ENCODE assay signal across 11 mouse cellular contexts in genomic region chr12:116028095-116028494, GRCm38 (mm10). TPM values are rescaled to one million over a fixed set of nuclear protein-coding genes. Genes with fewer than 3 reads are reported as not detected.
DNase-seq lines count a peak whose midpoint lies in the region; ATAC-seq and TF ChIP-seq lines count a peak whose summit lies in the region.
"Had no signal": no experiment of that assay in that cellular context is flagged by ENCODE, and none has a peak within 500 bp of the region (broad histone marks: within the 10 kb centered on the region; RNA-seq: fewer than 3 reads in every experiment).

No protein-coding gene starts in this region.

- peak; percentile 45 for DNase-seq in hindbrain, embryonic 11.5 days (ENCODE audit: low spot score)
- peak; percentile 59 for DNase-seq in thymus, postnatal 0 days (ENCODE audit: low spot score)
- no peak for DNase-seq in thymus, adult 2 months
- peak; percentile 58 for DNase-seq in embryo, embryonic 10.5 days (ENCODE audit: low spot score)
- peak; percentile 71 for DNase-seq in splenic B cell, adult 2 months (ENCODE audit: low read depth, low spot score)
- DNase-seq in layer of hippocampus, postnatal 10 days (ENCODE audit: low spot score in 2 of 2): no peak
- no peak for DNase-seq in right cerebral cortex, postnatal 4 days
- DNase-seq: gastrocnemius, postnatal 25 days; liver, embryonic 13.5 days had no signal

- no peak overlapping the region for H3K27ac ChIP-seq in hindbrain, embryonic 11.5 days (ENCODE audit: low read depth, low read length)
- no peak overlapping the region for H3K27ac ChIP-seq in hindbrain, embryonic 16.5 days (ENCODE audit: low read depth, low read length)
- no peak overlapping the region for H3K27ac ChIP-seq in thymus, adult 2 months (ENCODE audit: control insufficient read depth, insufficient read depth, low read length)
- H3K27ac ChIP-seq: kidney, embryonic 15.5 days; liver, embryonic 13.5 days had no signal

- no peak for ATAC-seq in hindbrain, embryonic 11.5 days (ENCODE audit: low FRiP score)
- no peak for ATAC-seq in hindbrain, embryonic 16.5 days

- H3K27me3 ChIP-seq in hindbrain, embryonic 11.5 days (ENCODE audit: control insufficient read depth, insufficient read depth, low read length): no peaks in the 10 kb centered on the region
- no peaks in the 10 kb centered on the region for H3K27me3 ChIP-seq in hindbrain, embryonic 16.5 days (replicated peaks; ENCODE audit: control insufficient read depth, insufficient read depth, low read length)
- no peaks in the 10 kb centered on the region for H3K27me3 ChIP-seq in thymus, adult 2 months (ENCODE audit: control insufficient read depth, insufficient read depth, low read length)
- no peaks in the 10 kb centered on the region for H3K27me3 ChIP-seq in splenic B cell, adult 2 months (ENCODE audit: control insufficient read depth, insufficient read depth, low read length, poor library complexity, severe bottlenecking)
- H3K27me3 ChIP-seq: kidney, embryonic 15.5 days; liver, embryonic 13.5 days had no signal

- TF ChIP-seq POLR2A in thymus, adult 2 months (IDR thresholded peaks at IDR 0.05; ENCODE audit: control insufficient read depth, extremely low read depth, insufficient read depth, low read length, poor library complexity): no peak

- WGBS in hindbrain, embryonic 11.5 days: 44% methylated on average over 2 of the region's 2 CpGs
- WGBS in hindbrain, embryonic 16.5 days: 60% methylated on average over 2 of the region's 2 CpGs
- 33% methylated on average over 2 of the region's 2 CpGs for WGBS in thymus, adult 2 months

- no peak overlapping the region for H3K4me3 ChIP-seq in hindbrain, embryonic 11.5 days (ENCODE audit: low read depth, low read length)
- H3K4me3 ChIP-seq in hindbrain, embryonic 16.5 days (ENCODE audit: low read length): no peak overlapping the region
- no peak overlapping the region for H3K4me3 ChIP-seq in thymus, adult 2 months (ENCODE audit: control insufficient read depth, insufficient read depth, low read length)
- H3K4me3 ChIP-seq: kidney, embryonic 15.5 days; liver, embryonic 13.5 days had no signal

- H3K4me2 ChIP-seq in hindbrain, embryonic 11.5 days (replicated peaks; ENCODE audit: low read depth, low read length): no peak overlapping the region
- no peak overlapping the region for H3K4me2 ChIP-seq in hindbrain, embryonic 16.5 days (ENCODE audit: low read length)
- H3K4me2 ChIP-seq: kidney, embryonic 15.5 days; liver, embryonic 13.5 days had no signal

- no peak for TF ChIP-seq CTCF in thymus, adult 2 months (IDR thresholded peaks at IDR 0.05; ENCODE audit: borderline replicate concordance, control insufficient read depth, extremely low read depth, insufficient read depth, low read length, poor library complexity)

- no peak overlapping the region for H3K9ac ChIP-seq in hindbrain, embryonic 11.5 days (ENCODE audit: low read depth, low read length)
- H3K9ac ChIP-seq in hindbrain, embryonic 16.5 days (ENCODE audit: low read depth, low read length): no peak overlapping the region
- H3K9ac ChIP-seq: kidney, embryonic 15.5 days; liver, embryonic 13.5 days had no signal

- H3K9me3 ChIP-seq in hindbrain, embryonic 11.5 days (ENCODE audit: control insufficient read depth, low read length): no peaks in the 10 kb centered on the region
- no peaks in the 10 kb centered on the region for H3K9me3 ChIP-seq in hindbrain, embryonic 16.5 days (ENCODE audit: control insufficient read depth, low read length)
- H3K9me3 ChIP-seq: kidney, embryonic 15.5 days; liver, embryonic 13.5 days had no signal

- no peaks in the 10 kb centered on the region for H3K4me1 ChIP-seq in hindbrain, embryonic 11.5 days (replicated peaks; ENCODE audit: control insufficient read depth, insufficient read depth, low read length)
- H3K4me1 ChIP-seq in hindbrain, embryonic 16.5 days (ENCODE audit: control insufficient read depth, insufficient read depth, low read depth, low read length): no peaks in the 10 kb centered on the region
- no peaks in the 10 kb centered on the region for H3K4me1 ChIP-seq in thymus, adult 2 months (replicated peaks; ENCODE audit: control insufficient read depth, insufficient read depth, low read length)
- H3K4me1 ChIP-seq: kidney, embryonic 15.5 days; liver, embryonic 13.5 days had no signal

- no peaks in the 10 kb centered on the region for H3K36me3 ChIP-seq in hindbrain, embryonic 11.5 days (ENCODE audit: control insufficient read depth, insufficient read depth, low read length)
- no peaks in the 10 kb centered on the region for H3K36me3 ChIP-seq in hindbrain, embryonic 16.5 days (ENCODE audit: control insufficient read depth, insufficient read depth, low read length)
- no peaks in the 10 kb centered on the region for H3K36me3 ChIP-seq in thymus, adult 2 months (ENCODE audit: control insufficient read depth, insufficient read depth, low read length)
- no peaks in the 10 kb centered on the region for H3K36me3 ChIP-seq in splenic B cell, adult 2 months (ENCODE audit: control insufficient read depth, insufficient read depth, low read length, poor library complexity, severe bottlenecking)
- H3K36me3 ChIP-seq: kidney, embryonic 15.5 days; liver, embryonic 13.5 days had no signal

RNA-seq across cellular contexts. Expression of gene Zfp386, which starts 19.4 kb away (rescaled TPM):
- polyA plus RNA-seq in hindbrain, embryonic 11.5 days (2014; fragmentation: Nextera tagmentation; extraction: Ambion mirVana): 70.8 and 71.4 TPM in 2 replicates
- polyA plus RNA-seq in hindbrain, embryonic 16.5 days (2015; fragmentation: Nextera tagmentation; extraction: Ambion mirVana): 47.1 and 50.2 TPM in 2 replicates
- polyA plus RNA-seq in thymus, postnatal 0 days (2015; fragmentation: Nextera tagmentation; extraction: Ambion mirVana): 46.2 and 48.9 TPM in 2 replicates
- polyA plus RNA-seq in thymus, adult 2 months (2012; rRNA removed): 12.0 and 14.4 TPM in 2 replicates
- total RNA-seq in layer of hippocampus, postnatal 10 days (2021): 10 to 100 TPM; 44.5 to 45.4 TPM

RNA-seq across cellular contexts. Expression of gene Vipr2, which starts 49.4 kb away (rescaled TPM):
- 1.7 and 2.3 TPM in 2 replicates for polyA plus RNA-seq in hindbrain, embryonic 11.5 days (2014; fragmentation: Nextera tagmentation; extraction: Ambion mirVana)
- 0.74 and 1.1 TPM in 2 replicates for polyA plus RNA-seq in hindbrain, embryonic 16.5 days (2015; fragmentation: Nextera tagmentation; extraction: Ambion mirVana)
- 0.14 and 0.55 TPM in 2 replicates for polyA plus RNA-seq in thymus, postnatal 0 days (2015; fragmentation: Nextera tagmentation; extraction: Ambion mirVana)
- 0.51 and 0.66 TPM in 2 replicates for polyA plus RNA-seq in thymus, adult 2 months (2012; rRNA removed)
- total RNA-seq in layer of hippocampus, postnatal 10 days (2021): 1 to 10 TPM; 1.4 to 1.9 TPM

Comparison
In these comparisons a context has a peak if more than half of its experiments do, and no peak if none do; other contexts are left out.
1. DNase-seq: peak in hindbrain, embryonic 11.5 days (single experiment), thymus, postnatal 0 days (single experiment), embryo, embryonic 10.5 days (single experiment) and splenic B cell, adult 2 months (single experiment); none in thymus, adult 2 months (single experiment), layer of hippocampus, postnatal 10 days (0 of 2) and right cerebral cortex, postnatal 4 days (single experiment).